Mouse (Mus musculus) forebrain, embryonic 10.5 days (tissue): ENCODE results near the gene Plk2. TPM values are rescaled to one million over a fixed set of nuclear protein-coding genes. Genes with fewer than 3 reads are reported as not detected.

Source experiments
- DNase-seq: peaks from one replicate; pipeline ENCODE4 v3.0.0-alpha.2; 2017; ENCODE audit warnings: low spot score; ENCODE audit errors: extremely low spot score
- H3K27ac ChIP-seq: fragments of 300-500 bp; sonication (generic); 2 replicates; pipeline ENCODE4 v1.5.1; 2016; ENCODE audit warnings: mild to moderate bottlenecking
- H3K27me3 ChIP-seq: fragments of 300-500 bp; sonication (generic); 2 replicates; pipeline ENCODE4 v1.6.1; 2016; ENCODE audit warnings: mild to moderate bottlenecking; ENCODE audit not compliant: poor library complexity, severe bottlenecking
- H3K36me3 ChIP-seq: fragments of 300-500 bp; sonication (generic); replicated peaks from 2 replicates; pipeline ENCODE4 v1.6.1; 2016; ENCODE audit warnings: mild to moderate bottlenecking, moderate library complexity
- H3K4me1 ChIP-seq: fragments of 300-500 bp; sonication (generic); 2 replicates; pipeline ENCODE4 v1.6.1; 2016
- H3K4me3 ChIP-seq: fragments of 300-500 bp; sonication (generic); 2 replicates; pipeline ENCODE4 v1.5.1; 2016; ENCODE audit warnings: mild to moderate bottlenecking, moderate library complexity
- H3K9me3 ChIP-seq: fragments of 300-500 bp; sonication (generic); 2 replicates; pipeline ENCODE4 v1.6.1; 2016; ENCODE audit warnings: mild to moderate bottlenecking, moderate library complexity
- WGBS: fragments of 180-500 bp; shearing (Covaris S2); methylation state at CpG from one replicate; pipeline ENCODE4 v1.1.7; 2016; 5-methylcytosine and 5-hydroxymethylcytosine counted together
- polyA plus RNA-seq: library from polyadenylated mRNA; unstranded; fragments of >200 nt; fragmentation: Nextera tagmentation; extraction: Ambion mirVana; gene quantifications from 2 replicates; pipeline ENCODE4 v1.2.1, GENCODE M21; 2016

The Plk2 gene
- polyA plus RNA-seq, 1 experiment from 2014 or later, result 44.6 TPM

DNA sequence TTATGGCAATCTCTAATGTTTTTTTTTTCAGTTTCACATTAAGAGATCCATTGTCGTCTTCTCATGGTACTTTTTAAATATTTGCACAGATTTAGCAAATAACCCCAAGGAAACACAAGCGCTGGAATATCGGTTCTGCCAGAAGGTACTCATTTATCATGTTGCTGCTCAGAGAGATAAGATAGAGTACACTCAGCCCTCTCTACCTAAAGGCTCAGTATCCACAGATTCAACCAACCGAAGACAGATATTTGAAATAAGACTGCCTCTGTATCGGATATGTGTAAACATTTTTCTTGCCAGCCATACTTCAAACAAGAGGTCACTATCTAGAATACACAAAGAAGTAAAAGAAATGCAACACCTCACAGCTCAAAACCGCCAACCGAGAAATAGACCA is 27.6 kb downstream of the Plk2 start:
- Histone ChIP-seq H3K27me3 (no peaks in the 10 kb centered on the region), H3K9me3 (no peaks in the 10 kb centered on the region), H3K27ac (no peak overlapping the region), H3K36me3 (no peaks in the 10 kb centered on the region), H3K4me1 (no peaks in the 10 kb centered on the region), H3K4me3 (no peak overlapping the region)
- no peak for DNase-seq
- WGBS, result 91% methylated on average over 7 of the region's 7 CpGs

DNA sequence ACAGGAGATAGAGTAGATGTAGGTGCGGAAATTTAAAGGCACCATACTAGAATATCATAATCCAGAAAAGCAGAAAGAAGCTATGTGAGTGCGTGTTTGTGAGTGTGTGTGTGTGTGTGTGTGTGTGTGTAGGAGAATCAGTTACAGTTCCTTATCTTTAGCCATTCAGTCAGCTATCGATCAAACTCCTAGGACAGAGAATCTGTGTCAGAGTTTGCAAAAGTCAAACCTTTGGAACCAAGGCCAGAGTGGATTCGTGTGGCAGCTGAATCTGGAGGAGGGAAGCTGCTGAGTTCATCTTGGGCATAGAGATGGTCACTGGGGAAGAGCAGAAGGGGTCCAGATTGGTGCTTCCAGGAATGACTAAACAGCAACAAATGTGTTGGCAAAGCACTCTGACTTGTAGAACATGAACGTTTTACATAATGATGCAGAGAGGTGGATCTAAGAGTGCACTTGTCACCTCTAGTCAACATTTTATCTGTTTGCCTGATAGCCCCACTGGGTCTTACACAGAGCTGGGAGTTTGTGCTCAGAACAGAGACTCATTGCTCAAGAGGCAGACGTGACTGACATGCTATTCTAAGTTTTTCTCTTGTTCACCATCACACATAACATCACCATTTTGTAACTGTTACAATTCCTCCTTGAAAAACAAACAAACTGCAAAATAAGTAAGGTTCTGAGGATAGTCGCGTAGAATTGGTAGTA is 30.8 kb downstream of the Plk2 start:
- Histone ChIP-seq H3K36me3 (no peaks in the 10 kb centered on the region), H3K9me3 (no peaks in the 10 kb centered on the region), H3K4me1 (no peaks in the 10 kb centered on the region), H3K27me3 (no peaks in the 10 kb centered on the region), H3K4me3 (no peak overlapping the region), H3K27ac (no peak overlapping the region)
- 88% methylated on average over 8 of the region's 8 CpGs for WGBS
- no peak for DNase-seq

DNA sequence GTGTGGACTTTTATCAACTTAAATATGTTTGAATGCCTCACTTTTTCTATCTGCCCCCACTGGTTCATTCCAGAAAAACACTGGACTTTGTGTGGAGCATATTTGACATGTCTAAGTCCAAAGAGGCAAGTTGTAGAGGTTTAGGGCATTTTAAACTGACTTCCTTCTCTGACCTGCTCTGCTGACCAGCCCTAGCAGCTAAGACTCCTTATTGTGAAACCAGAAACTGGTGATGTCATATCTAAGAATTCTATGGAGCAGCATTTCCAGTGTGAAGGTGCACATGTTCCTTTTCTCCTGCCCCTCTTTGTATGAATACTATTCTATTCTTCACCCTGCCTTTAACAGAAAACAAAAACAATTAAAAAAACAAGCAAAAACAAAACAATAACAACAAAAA is 36.5 kb downstream of the Plk2 start:
- Histone ChIP-seq H3K27ac (no peak overlapping the region), H3K36me3 (no peaks in the 10 kb centered on the region), H3K4me3 (no peak overlapping the region), H3K4me1 (no peaks in the 10 kb centered on the region), H3K9me3 (no peaks in the 10 kb centered on the region), H3K27me3 (no peaks in the 10 kb centered on the region)
- DNase-seq, result no peak

DNA sequence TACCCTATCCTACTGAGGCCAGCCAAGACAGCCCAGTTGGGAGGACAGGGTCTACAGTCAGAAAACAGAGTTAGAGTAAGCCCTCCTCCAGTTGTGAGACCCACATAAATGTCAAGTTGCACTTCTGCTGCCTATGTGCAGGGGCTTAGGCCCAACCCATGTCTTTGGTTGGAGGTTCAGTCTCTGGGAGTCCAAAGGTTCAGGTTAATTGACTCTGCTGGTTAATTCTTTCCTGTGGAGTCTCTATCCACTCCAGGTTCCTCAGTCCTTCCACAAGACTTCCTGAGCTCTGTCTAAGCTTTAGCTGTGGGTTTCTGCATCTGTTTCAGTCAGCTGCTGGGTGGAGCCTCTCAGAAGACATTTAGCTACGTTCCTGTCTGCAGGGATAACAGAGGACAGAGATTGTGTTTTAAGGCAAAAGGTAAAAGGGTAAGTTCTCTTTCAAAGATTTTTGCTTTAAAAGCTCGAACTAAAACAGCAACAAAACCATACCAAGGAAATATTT is 37.3 kb downstream of the Plk2 start:
- 77% methylated on average over 2 of the region's 2 CpGs for WGBS
- H3K4me1 ChIP-seq, result no peaks in the 10 kb centered on the region
- H3K4me3 ChIP-seq, result no peak overlapping the region
- no peak for DNase-seq
- no peaks in the 10 kb centered on the region for H3K9me3 ChIP-seq
- no peaks in the 10 kb centered on the region for H3K36me3 ChIP-seq
- no peak overlapping the region for H3K27ac ChIP-seq
- no peaks in the 10 kb centered on the region for H3K27me3 ChIP-seq

DNA sequence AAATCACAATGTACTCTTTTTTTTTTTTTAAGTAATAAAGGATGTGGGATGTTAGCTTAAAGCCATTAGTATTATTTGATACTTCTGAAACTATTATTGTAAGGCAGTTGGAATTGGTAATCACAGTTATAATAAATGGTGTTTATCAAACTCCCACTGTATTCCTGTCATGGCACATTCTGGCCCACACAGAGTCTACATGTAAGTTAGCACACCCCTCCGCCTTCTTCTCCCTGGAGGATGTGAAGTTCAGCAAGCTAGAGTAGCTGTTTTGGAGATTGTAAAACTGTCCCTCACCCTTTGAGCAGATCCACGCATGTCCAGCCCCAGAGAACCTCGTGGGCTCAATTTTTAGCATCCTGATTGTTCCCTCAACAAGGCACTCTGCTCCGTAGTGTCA is 37.8 kb downstream of the Plk2 start:
- Histone ChIP-seq H3K9me3 (no peaks in the 10 kb centered on the region), H3K4me1 (no peaks in the 10 kb centered on the region), H3K4me3 (no peak overlapping the region), H3K27ac (no peak overlapping the region), H3K36me3 (no peaks in the 10 kb centered on the region), H3K27me3 (no peaks in the 10 kb centered on the region)
- 86% methylated on average over 4 of the region's 4 CpGs for WGBS
- DNase-seq, result no peak

DNA sequence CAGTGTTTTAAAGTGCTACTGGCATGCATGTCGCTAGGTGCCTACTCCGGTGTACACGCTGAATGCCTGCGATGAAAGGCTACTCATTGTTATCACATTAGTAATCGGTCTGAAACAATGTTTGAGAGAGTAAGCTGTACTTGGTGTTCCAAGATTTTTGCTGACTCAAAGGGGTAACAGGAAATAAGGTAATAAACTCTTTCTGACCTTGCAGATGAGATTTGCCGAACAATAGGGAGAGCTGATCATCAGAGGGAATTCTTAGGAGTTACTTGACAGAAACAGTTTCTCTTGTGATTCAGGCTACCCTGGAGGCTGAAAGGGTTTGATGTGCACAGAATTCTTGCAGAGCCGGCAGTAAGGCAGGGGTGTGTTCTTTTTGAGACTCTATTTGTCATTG is 41.8 kb downstream of the Plk2 start:
- DNase-seq, result no peak
- H3K4me3 ChIP-seq, result no peak overlapping the region
- WGBS, result 73% methylated on average over 7 of the region's 7 CpGs
- H3K27ac ChIP-seq, result no peak overlapping the region
- no peaks in the 10 kb centered on the region for H3K36me3 ChIP-seq
- H3K27me3 ChIP-seq, result no peaks in the 10 kb centered on the region
- H3K9me3 ChIP-seq, result no peaks in the 10 kb centered on the region
- no peaks in the 10 kb centered on the region for H3K4me1 ChIP-seq

DNA sequence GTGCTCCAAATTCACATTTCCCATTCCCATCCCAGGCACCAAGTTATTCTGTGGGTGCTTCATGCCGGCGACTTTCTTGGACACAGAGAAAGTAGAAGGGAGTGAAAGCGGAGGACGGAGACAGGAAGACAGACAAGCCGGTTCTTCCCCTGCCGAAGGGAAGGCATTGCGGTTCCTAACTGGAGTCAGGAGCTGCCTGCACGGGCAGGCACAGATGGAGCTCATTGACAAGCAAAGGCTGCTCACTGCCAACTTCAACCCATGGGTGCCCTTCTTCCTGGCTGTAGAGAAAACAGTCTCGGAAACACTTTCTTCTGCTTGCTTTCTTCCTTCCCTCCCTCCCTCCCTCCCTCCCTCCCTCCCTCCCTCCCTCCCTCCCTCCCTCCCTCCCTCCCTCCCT is 43.8 kb downstream of the Plk2 start:
- Histone ChIP-seq H3K4me3 (no peak overlapping the region), H3K36me3 (no peaks in the 10 kb centered on the region), H3K27me3 (no peaks in the 10 kb centered on the region), H3K9me3 (no peaks in the 10 kb centered on the region), H3K4me1 (no peaks in the 10 kb centered on the region), H3K27ac (no peak overlapping the region)
- WGBS, result 83% methylated on average over 9 of the region's 9 CpGs
- no peak for DNase-seq

DNA sequence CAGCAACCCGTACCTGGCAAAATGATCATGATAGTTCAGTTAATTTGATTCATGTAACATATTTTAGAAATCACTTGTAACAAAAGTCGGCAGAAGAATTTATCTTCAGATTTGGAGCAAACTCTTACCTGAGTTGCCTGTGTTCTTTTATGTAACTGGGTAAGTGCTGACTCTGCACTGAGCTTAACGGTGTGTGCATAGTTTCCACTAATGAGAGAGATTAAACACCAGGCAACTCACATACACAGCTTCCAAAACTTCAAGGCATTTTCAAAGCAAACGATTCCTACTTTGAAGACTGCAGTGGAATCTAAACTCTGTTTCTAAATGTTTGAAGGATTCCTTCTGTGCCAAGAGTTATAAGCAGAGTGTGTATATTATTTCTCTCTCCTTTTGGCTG is 49.5 kb downstream of the Plk2 start:
- no peaks in the 10 kb centered on the region for H3K27me3 ChIP-seq
- no peak for DNase-seq
- 79% methylated on average over 4 of the region's 4 CpGs for WGBS

DNA sequence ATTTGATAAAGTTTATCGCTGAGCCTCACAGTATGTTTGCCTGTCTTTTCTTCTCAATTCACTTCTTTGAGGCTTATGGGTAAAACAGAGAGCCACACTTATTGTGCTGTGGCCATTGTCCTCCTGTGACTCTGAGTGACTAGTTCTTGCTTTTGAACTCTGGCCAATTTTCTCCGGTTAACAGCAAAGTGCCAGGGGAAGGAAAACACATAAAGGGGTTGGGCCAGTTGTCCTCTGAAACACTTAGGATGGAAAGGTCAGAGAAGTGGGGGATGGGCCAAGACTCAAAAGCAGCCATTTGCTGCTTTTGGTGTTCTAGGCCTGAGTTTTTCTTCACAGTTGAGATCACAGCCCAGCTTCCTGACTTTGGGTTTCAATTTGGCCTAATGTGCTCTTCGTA is 50.0 kb downstream of the Plk2 start:
- no peak overlapping the region for H3K27ac ChIP-seq
- H3K4me3 ChIP-seq, result no peak overlapping the region
- no peaks in the 10 kb centered on the region for H3K36me3 ChIP-seq
- peaks cover 11% of the 10 kb centered on the region for H3K4me1 ChIP-seq
- 62% methylated on average over 3 of the region's 3 CpGs for WGBS
- DNase-seq, result no peak
- H3K27me3 ChIP-seq, result no peaks in the 10 kb centered on the region
- H3K9me3 ChIP-seq, result no peaks in the 10 kb centered on the region

More for the DNA sequence above, 49.5 kb downstream of the Plk2 start:
- H3K4me1 ChIP-seq, result peaks cover 11% of the 10 kb centered on the region
- no peaks in the 10 kb centered on the region for H3K36me3 ChIP-seq
- no peak overlapping the region for H3K27ac ChIP-seq
- no peaks in the 10 kb centered on the region for H3K9me3 ChIP-seq
- no peak overlapping the region for H3K4me3 ChIP-seq

DNA sequence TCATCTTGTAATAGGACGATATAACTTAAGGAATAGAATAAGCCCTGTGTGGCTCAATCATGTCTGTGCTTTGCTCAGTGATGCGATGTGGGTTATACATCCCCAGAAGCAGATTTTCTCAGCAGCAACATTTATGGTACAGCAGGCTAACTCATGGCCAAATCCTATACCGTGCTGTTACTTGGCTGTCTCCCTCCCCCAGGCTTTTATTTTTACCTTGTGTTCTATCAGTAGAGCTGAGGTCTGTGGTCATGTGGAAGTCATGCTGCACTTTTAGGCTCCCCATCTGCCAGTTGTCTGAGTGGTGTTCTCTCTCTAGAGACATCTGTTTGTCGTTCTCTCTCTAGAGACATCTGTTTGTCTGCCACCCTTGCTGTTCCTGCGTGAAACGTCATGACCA is 51.6 kb downstream of the Plk2 start:
- WGBS, result 81% methylated on average over 6 of the region's 6 CpGs
- H3K27ac ChIP-seq, result no peak overlapping the region
- H3K4me1 ChIP-seq, result peaks cover 11% of the 10 kb centered on the region
- H3K27me3 ChIP-seq, result no peaks in the 10 kb centered on the region
- no peak for DNase-seq
- no peak overlapping the region for H3K4me3 ChIP-seq
- no peaks in the 10 kb centered on the region for H3K9me3 ChIP-seq
- no peaks in the 10 kb centered on the region for H3K36me3 ChIP-seq

DNA sequence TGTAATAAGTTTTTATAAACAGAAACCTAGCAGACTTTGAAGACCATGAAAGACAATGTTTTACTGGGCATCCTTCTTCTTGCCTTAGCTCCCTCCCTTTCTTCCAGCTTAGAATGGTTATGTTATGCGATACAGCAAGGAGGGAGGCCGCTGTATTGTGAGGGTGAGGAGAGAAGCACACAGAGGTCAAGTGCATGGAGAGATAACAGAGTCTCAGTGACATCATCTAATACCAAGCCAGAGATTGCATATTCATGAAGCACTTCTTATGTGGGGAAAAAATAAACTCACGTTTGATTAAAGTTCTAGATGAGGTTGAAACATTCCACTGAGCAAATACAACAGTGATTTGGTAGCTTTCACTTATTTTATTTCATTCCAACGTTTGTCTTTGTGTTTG is 55.2 kb downstream of the Plk2 start:
- no peaks in the 10 kb centered on the region for H3K27me3 ChIP-seq
- DNase-seq, result no peak
- 84% methylated on average over 4 of the region's 4 CpGs for WGBS
- no peaks in the 10 kb centered on the region for H3K36me3 ChIP-seq
- H3K4me3 ChIP-seq, result no peak overlapping the region
- H3K27ac ChIP-seq, result no peak overlapping the region
- no peaks in the 10 kb centered on the region for H3K9me3 ChIP-seq
- peaks cover 11% of the 10 kb centered on the region for H3K4me1 ChIP-seq
